Mouse (Mus musculus): Measurements from ENCODE around the gene Runx2.

- TF ChIP-seq GATA1 (IDR thresholded peaks at IDR 0.05; ENCODE audit: borderline replicate concordance, low read length) (no peak), FLI1 (IDR thresholded peaks at IDR 0.05; ENCODE audit: low read length) (no peak)
Observed at GRCm38 (mm10) chr17:44632292-44632691, 182.3 kb downstream of the Runx2 start.
